Mouse (Mus musculus) heart, embryonic 15.5 days (tissue): ENCODE results near the gene Sae1. TPM values are rescaled to one million over a fixed set of nuclear protein-coding genes. Genes with fewer than 3 reads are reported as not detected.
A peak's percentile ranks its signal among the peaks of the same experiment; 100 is the strongest.

ENCODE experiments used
- ATAC-seq: fragments of 200-750 bp; cut with Nextera tagmentation; replicated peaks from 2 replicates; pipeline ENCODE4 v1.8.0; 2017; ENCODE audit warnings: low read depth, moderate TSS enrichment; ENCODE audit not compliant: insufficient number of reproducible peaks, insufficient read depth, low FRiP score
- H3K27ac ChIP-seq: fragments of 300-500 bp; sonication (generic); 2 replicates; pipeline ENCODE4 v1.5.1; 2015; ENCODE audit warnings: mild to moderate bottlenecking, inconsistent platforms
- H3K27me3 ChIP-seq: fragments of 300-500 bp; sonication (generic); 2 replicates; pipeline ENCODE4 v1.6.1; 2015; ENCODE audit warnings: inconsistent platforms
- H3K36me3 ChIP-seq: fragments of 300-500 bp; sonication (generic); 2 replicates; pipeline ENCODE4 v1.6.1; 2015; ENCODE audit warnings: mild to moderate bottlenecking, inconsistent platforms
- H3K4me1 ChIP-seq: fragments of 300-500 bp; sonication (generic); replicated peaks from 2 replicates; pipeline ENCODE4 v1.6.1; 2015; ENCODE audit warnings: inconsistent platforms
- H3K4me2 ChIP-seq: fragments of 300-500 bp; sonication (generic); 2 replicates; pipeline ENCODE4 v1.6.1; 2015; ENCODE audit warnings: inconsistent platforms, mild to moderate bottlenecking, moderate library complexity
- H3K4me3 ChIP-seq: fragments of 300-500 bp; sonication (generic); 2 replicates; pipeline ENCODE4 v1.5.1; 2015; ENCODE audit warnings: mild to moderate bottlenecking, inconsistent platforms
- H3K9ac ChIP-seq: fragments of 300-500 bp; sonication (generic); 2 replicates; pipeline ENCODE4 v1.6.1; 2015; ENCODE audit warnings: mild to moderate bottlenecking, inconsistent platforms
- H3K9me3 ChIP-seq: fragments of 300-500 bp; sonication (generic); replicated peaks from 2 replicates; pipeline ENCODE4 v1.6.1; 2016; ENCODE audit warnings: inconsistent platforms
- whole genome bisulfite sequencing: fragments of 180-500 bp; shearing (Covaris S2); methylation state at CpG from one replicate; pipeline ENCODE4 v1.1.7; 2015; ENCODE audit warnings: mixed read lengths; 5-methylcytosine and 5-hydroxymethylcytosine counted together
- polyA plus RNA-seq: library from polyadenylated mRNA; unstranded; fragments of >200 nt; fragmentation: Nextera tagmentation; extraction: Ambion mirVana; gene quantifications from 2 replicates; pipeline ENCODE4 v1.2.1, GENCODE M21; 2015

Sae1 gene
- polyA plus RNA-seq, 1 experiment from 2014 or later: 187 TPM

- Histone ChIP-seq H3K4me1 (peaks cover 46% of the 10 kb centered on the region), H3K27ac (no peak overlapping the region), H3K36me3 (peaks cover 24% of the 10 kb centered on the region), H3K4me2 (no peak overlapping the region), H3K4me3 (no peak overlapping the region), H3K9ac (no peak overlapping the region), H3K9me3 (no peaks in the 10 kb centered on the region), H3K27me3 (no peaks in the 10 kb centered on the region)
- 78% methylated on average over 3 of the region's 3 CpGs for WGBS
- no peak for ATAC-seq
These were observed 27.8 kb upstream of the Sae1 start for GRCm38 (mm10) chr7:16415426-16415825.

DNA sequence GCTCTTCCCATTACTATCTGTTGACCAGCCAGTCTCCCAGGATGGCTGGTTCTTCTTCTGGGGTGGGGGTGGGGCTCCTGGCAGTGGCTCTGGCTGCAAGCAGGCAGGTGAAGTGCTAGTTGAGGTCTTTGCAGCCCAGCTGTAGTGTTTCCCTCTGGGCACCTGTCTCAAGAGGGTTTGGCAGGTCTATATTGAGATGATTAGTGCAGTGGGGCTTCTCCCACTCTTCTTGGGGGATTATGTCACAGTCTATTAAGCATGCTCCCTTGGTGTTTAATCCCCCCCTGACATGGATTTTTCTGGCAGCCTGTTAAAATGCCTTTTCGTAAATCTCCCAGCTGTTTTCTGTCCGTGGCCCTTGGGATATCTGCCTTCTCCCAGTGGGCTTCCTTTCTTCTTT lies 25.3 kb upstream of the Sae1 start:
- no peak overlapping the region for H3K4me2 ChIP-seq
- ATAC-seq: no peak
- no peak overlapping the region for H3K9ac ChIP-seq
- no peaks in the 10 kb centered on the region for H3K9me3 ChIP-seq
- WGBS: 70% methylated on average over 2 of the region's 2 CpGs
- H3K36me3 ChIP-seq: 0 out of 2 replicates have a peak, but pooled peaks cover 4% of the 10 kb centered on the region
- peaks cover 43% of the 10 kb centered on the region for H3K4me1 ChIP-seq
- H3K27me3 ChIP-seq: no peaks in the 10 kb centered on the region
- H3K4me3 ChIP-seq: no peak overlapping the region
- no peak overlapping the region for H3K27ac ChIP-seq

DNA sequence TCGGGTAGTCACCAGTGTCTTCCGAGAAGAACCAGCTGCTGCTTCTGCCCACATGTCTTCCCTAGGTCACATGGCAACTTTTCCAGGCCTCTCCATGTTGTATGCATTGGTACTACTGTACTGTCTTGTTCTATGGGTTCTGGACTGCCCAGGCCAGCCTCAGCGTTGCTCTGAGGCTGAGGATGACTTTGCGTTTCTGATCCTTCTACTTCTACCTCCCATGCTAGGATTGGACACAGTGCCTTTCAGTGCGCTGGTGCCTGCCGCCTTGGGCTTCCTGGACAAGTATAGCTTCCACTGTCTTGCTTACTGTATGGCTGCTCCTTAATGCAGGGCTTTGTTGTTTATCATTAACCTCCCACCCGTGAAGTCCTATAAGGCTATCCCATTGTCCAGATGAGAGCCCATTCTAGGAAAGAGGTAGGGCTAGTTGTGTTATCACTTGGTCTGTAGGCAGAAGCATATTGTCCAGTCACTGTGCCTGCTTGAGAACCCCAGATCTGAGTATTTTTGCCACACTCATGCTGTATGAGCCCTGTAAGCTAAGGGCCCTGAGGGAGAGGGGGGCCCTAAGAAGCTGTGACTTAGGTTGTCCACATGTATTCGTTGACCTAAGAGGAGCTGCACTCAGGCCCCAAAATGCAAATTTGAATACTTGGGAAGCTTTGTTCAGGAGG lies 24.8 kb upstream of the Sae1 start:
- no peak overlapping the region for H3K4me2 ChIP-seq
- 0 out of 2 replicates have a peak, but pooled peaks cover under 1% of the 10 kb centered on the region for H3K36me3 ChIP-seq
- H3K4me3 ChIP-seq: no peak overlapping the region
- H3K27me3 ChIP-seq: no peaks in the 10 kb centered on the region
- H3K27ac ChIP-seq: no peak overlapping the region
- no peak for ATAC-seq
- 76% methylated on average over 8 of the region's 8 CpGs for WGBS
- peaks cover 39% of the 10 kb centered on the region for H3K4me1 ChIP-seq
- no peak overlapping the region for H3K9ac ChIP-seq
- no peaks in the 10 kb centered on the region for H3K9me3 ChIP-seq

GRCm38 (mm10) chr7:16411100-16411499 lies 23.5 kb upstream of the Sae1 start:
- no peaks in the 10 kb centered on the region for H3K36me3 ChIP-seq
- 88% methylated on average over 5 of the region's 5 CpGs for WGBS
- ATAC-seq: no peak
- no peak overlapping the region for H3K4me3 ChIP-seq
- H3K27ac ChIP-seq: no peak overlapping the region
- H3K4me1 ChIP-seq: peaks cover 35% of the 10 kb centered on the region
- no peak overlapping the region for H3K4me2 ChIP-seq
- H3K9ac ChIP-seq: no peak overlapping the region
- H3K9me3 ChIP-seq: no peaks in the 10 kb centered on the region
- no peaks in the 10 kb centered on the region for H3K27me3 ChIP-seq

DNA sequence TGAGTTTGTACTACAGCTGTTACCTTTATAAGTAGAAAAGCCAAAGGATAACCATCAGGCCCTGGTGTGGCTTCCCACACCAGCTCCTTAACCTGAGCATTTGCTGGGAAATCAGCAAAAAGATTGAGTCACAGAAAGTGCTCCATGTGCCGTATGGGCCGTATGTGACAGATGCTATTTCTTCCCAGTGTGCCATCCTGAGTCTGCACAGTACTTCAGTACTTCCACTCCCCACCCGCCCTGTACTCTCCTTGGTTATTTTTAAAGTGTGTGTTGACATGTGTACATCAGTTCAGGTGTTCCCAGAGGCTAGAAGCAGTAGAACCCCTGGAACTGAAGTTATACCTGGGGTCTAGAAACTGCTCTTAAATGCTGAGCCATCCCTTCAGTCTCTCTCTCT lies 19.4 kb upstream of the Sae1 start:
- no peak overlapping the region for H3K27ac ChIP-seq
- H3K9me3 ChIP-seq: no peaks in the 10 kb centered on the region
- no peak overlapping the region for H3K4me3 ChIP-seq
- no peaks in the 10 kb centered on the region for H3K36me3 ChIP-seq
- H3K4me1 ChIP-seq: peaks cover 45% of the 10 kb centered on the region
- no peak for ATAC-seq
- H3K4me2 ChIP-seq: no peak overlapping the region
- 80% methylated on average over 3 of the region's 3 CpGs for WGBS
- H3K9ac ChIP-seq: no peak overlapping the region
- H3K27me3 ChIP-seq: no peaks in the 10 kb centered on the region

DNA sequence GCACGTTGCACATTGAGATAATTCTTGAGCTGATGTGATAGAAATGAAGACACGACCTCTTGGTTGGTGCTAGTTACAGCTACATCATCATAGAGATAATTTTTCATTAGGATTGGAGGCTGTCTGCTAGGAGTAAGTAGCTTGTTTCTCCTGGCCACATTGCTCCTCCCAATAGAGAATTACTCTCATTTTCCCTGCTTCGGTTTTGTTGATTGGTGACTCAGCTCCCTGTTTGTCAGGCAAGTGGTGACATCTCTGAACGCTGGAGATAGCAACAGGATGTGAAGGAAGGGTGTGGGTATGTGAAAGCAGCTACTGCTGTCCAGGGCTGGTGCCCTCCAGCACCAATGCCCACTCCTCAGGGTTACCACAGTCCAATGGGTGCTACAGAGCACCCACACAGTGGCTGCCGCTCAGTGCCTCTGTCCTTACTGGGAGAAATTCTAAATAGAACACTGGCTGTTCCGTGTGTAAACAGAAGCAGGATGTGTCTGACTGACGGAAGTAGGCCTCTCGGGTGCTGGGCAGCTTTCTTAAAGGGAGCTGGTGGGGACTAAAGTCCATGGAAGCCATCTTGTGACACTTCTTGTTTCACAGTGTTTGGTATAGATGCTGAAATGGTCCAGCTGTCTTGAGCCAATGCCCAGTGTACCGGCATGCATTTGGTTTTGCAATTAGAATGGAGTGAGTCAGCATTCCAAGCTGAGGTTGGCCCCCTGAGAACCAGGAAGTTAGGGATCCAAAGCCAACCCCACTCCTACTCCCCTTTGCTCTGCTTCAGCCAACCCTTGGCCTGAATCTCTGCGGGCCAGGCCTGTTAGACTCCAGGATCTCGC lies 18.1 kb upstream of the Sae1 start:
- Histone ChIP-seq H3K4me1 (peaks cover 37% of the 10 kb centered on the region), H3K9ac (peak overlapping the region; percentile 38; the same call in 1 of the 2 replicates), H3K36me3 (no peaks in the 10 kb centered on the region), H3K9me3 (no peaks in the 10 kb centered on the region), H3K4me2 (peak overlapping the region; percentile 55), H3K4me3 (peak overlapping the region; percentile 18), H3K27ac (peak overlapping the region; percentile 96), H3K27me3 (no peaks in the 10 kb centered on the region)
- peak; percentile 44 for ATAC-seq
- 18% methylated on average over 11 of the region's 11 CpGs for WGBS

DNA sequence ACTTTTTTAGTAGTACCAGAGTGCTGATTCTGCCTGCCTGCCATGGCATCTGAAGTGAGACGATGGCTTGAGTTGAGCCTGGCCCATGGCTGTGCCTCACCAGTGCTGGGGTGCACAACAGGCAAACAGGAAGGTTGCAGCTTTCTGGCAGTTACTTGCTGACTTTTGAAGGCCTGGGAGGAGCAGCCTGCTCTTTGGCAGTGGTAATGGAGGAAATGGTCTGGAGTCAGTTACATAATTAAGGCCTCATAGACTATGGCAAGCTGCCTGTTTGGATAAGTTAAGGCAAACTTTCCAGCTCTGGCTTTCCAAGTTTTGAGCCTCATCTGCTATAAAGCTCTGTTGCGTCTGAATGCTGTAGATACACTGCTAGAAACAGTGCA lies 17.5 kb upstream of the Sae1 start:
- Histone ChIP-seq H3K4me3 (peak overlapping the region; percentile 18; the same call in 1 of the 2 replicates), H3K4me1 (peaks cover 37% of the 10 kb centered on the region), H3K27ac (peak overlapping the region; percentile 96), H3K36me3 (no peaks in the 10 kb centered on the region), H3K9me3 (no peaks in the 10 kb centered on the region), H3K9ac (peak overlapping the region; percentile 34; the same call in 1 of the 2 replicates), H3K4me2 (peak overlapping the region; percentile 55), H3K27me3 (no peaks in the 10 kb centered on the region)
- no peak for ATAC-seq
- WGBS: 27% methylated on average over 2 of the region's 2 CpGs

GRCm38 (mm10) chr7:16404315-16405072 lies 16.9 kb upstream of the Sae1 start:
- 72% methylated on average over 3 of the region's 3 CpGs for WGBS
- Histone ChIP-seq H3K9me3 (no peaks in the 10 kb centered on the region), H3K27ac (peak overlapping the region; percentile 96), H3K4me1 (peaks cover 37% of the 10 kb centered on the region), H3K4me2 (peak overlapping the region; percentile 55), H3K9ac (peak overlapping the region; percentile 34; the same call in 1 of the 2 replicates), H3K27me3 (no peaks in the 10 kb centered on the region), H3K36me3 (no peaks in the 10 kb centered on the region), H3K4me3 (peak overlapping the region; percentile 18; the same call in 1 of the 2 replicates)
- ATAC-seq: no peak

GRCm38 (mm10) chr7:16402968-16403948 lies 15.7 kb upstream of the Sae1 start:
- Histone ChIP-seq H3K4me1 (peaks cover 45% of the 10 kb centered on the region), H3K4me3 (peak overlapping the region; percentile 94), H3K27me3 (no peaks in the 10 kb centered on the region), H3K9me3 (no peaks in the 10 kb centered on the region), H3K9ac (peak overlapping the region; percentile 100), H3K36me3 (no peaks in the 10 kb centered on the region), H3K4me2 (peak overlapping the region; percentile 74), H3K27ac (peak overlapping the region; percentile 100)
- 25% methylated on average over 21 of the region's 21 CpGs for WGBS
- no peak for ATAC-seq

DNA sequence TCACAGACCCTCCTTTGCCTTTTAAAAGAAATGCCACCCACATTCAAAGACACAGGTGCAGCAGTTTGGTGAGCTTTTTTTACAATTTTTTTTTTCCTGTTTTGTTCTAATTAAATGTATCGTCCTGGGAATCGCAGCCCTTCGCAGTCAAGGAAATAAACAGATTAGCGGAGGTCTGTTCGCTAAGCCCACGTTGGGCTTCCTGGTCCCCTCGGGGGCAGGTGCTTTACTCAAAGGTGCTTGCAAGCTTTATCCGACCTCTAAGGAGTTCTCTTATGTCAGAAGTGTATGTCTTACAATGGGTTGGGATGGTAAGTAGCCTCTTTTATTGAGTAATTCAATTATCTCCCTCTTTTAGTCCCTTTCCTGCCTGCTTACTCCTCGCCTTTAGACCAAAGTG lies 14.8 kb upstream of the Sae1 start:
- Histone ChIP-seq H3K4me3 (peak overlapping the region; percentile 94), H3K36me3 (no peaks in the 10 kb centered on the region), H3K9ac (peak overlapping the region; percentile 100), H3K27ac (peak overlapping the region; percentile 100), H3K9me3 (no peaks in the 10 kb centered on the region), H3K4me2 (peak overlapping the region; percentile 74), H3K4me1 (peaks cover 45% of the 10 kb centered on the region), H3K27me3 (no peaks in the 10 kb centered on the region)
- WGBS: 2% methylated on average over 9 of the region's 9 CpGs
- ATAC-seq: no peak
